Mouse (Mus musculus): ENCODE measurements around the gene Cpb1.

GRCm38 (mm10) chr3:20242050-20242449 is 33.5 kb downstream of the Cpb1 start, which contains the start of gene Cpa3:
- no peak for TF ChIP-seq CTCF (IDR thresholded peaks at IDR 0.05; ENCODE audit: insufficient read depth, low read depth, low read length)
- TF ChIP-seq POLR2A (IDR thresholded peaks at IDR 0.05; ENCODE audit: insufficient read depth, low read depth, low read length), result no peak

Data from olfactory bulb, adult 2 months (tissue).